Mouse (Mus musculus) MEL (cell line): Measurements from ENCODE around the gene 1500015O10Rik. TPM values are rescaled to one million over a fixed set of nuclear protein-coding genes. Genes with fewer than 3 reads are reported as not detected.
A peak's percentile ranks its signal among the peaks of the same experiment; 100 is the strongest.

Experiments used
- DNase-seq: peaks from one replicate; pipeline ENCODE4 v3.0.0; 2011; ENCODE audit warnings: low read depth, low spot score
- H3K27ac ChIP-seq: 2 replicates; pipeline ENCODE4 v1.5.1; 2012; ENCODE audit warnings: low read depth, mild to moderate bottlenecking, control low read depth, low read length, moderate library complexity; ENCODE audit not compliant: control insufficient read depth
- H3K27me3 ChIP-seq, 2 experiments: fragments of 150-350 bp in 1 of 2; sonication (generic) in 1 of 2; 2 replicates each; pipeline ENCODE4 v1.6.1; 2012; ENCODE audit warnings: low read length in 2 of 2, mild to moderate bottlenecking in 2 of 2, improper control_type of control experiment in 1 of 2, moderate library complexity in 1 of 2; ENCODE audit not compliant: insufficient read depth in 2 of 2, control insufficient read depth in 1 of 2
- H3K36me3 ChIP-seq, 2 experiments: 2 replicates each; pipeline ENCODE4 v1.6.1; 2012 to 2014; ENCODE audit warnings: low read length in 2 of 2, improper control_type of control experiment in 1 of 2, inconsistent platforms in 1 of 2, mild to moderate bottlenecking in 1 of 2; ENCODE audit not compliant: insufficient read depth in 2 of 2, control insufficient read depth in 1 of 2
- H3K4me1 ChIP-seq, 2 experiments: fragments of 150-350 bp in 1 of 2; sonication (generic) in 1 of 2; 2 replicates each; pipeline ENCODE4 v1.6.1; 2012; ENCODE audit warnings: low read length in 2 of 2, improper control_type of control experiment in 1 of 2, mild to moderate bottlenecking in 1 of 2; ENCODE audit not compliant: insufficient read depth in 2 of 2, control insufficient read depth in 1 of 2
- H3K4me3 ChIP-seq, 2 experiments: fragments of 150-350 bp in 1 of 2; sonication (generic) in 1 of 2; 2 replicates each; pipeline ENCODE4 v1.5.1; 2012; ENCODE audit warnings: low read depth in 2 of 2, low read length in 2 of 2, mild to moderate bottlenecking in 2 of 2, moderate library complexity in 2 of 2, control low read depth in 1 of 2, improper control_type of control experiment in 1 of 2; ENCODE audit not compliant: control insufficient read depth in 1 of 2, insufficient read depth in 1 of 2
- H3K79me2 ChIP-seq: 2 replicates; pipeline ENCODE4 v1.6.1; 2012; ENCODE audit warnings: mild to moderate bottlenecking, low read length, moderate library complexity; ENCODE audit not compliant: control insufficient read depth, poor library complexity, insufficient read depth
- H3K9ac ChIP-seq: 2 replicates; pipeline ENCODE4 v1.6.1; 2012; ENCODE audit warnings: low read depth, mild to moderate bottlenecking, control low read depth, low read length, moderate library complexity; ENCODE audit not compliant: control insufficient read depth, poor library complexity, severe bottlenecking
- H3K9me3 ChIP-seq: fragments of 150-350 bp; sonication (generic); replicated peaks from 2 replicates; pipeline ENCODE4 v1.6.1; 2012; ENCODE audit warnings: mild to moderate bottlenecking, low read length, improper control_type of control experiment, moderate library complexity; ENCODE audit not compliant: insufficient read depth
- CHD1 ChIP-seq: IDR thresholded peaks from 2 replicates; pipeline ENCODE4 v1.6.1; 2012; ENCODE audit warnings: low read depth, mild to moderate bottlenecking, inconsistent platforms, low read length, improper control_type of control experiment
- CTCF ChIP-seq, 3 experiments: IDR thresholded peaks in 2 of 3; conservative IDR thresholded peaks in 1 of 3; 2 replicates each; pipeline ENCODE4 v1.5.1; 2011 to 2012; ENCODE audit warnings: low read length in 3 of 3, low read depth in 2 of 3, mild to moderate bottlenecking in 2 of 3, improper control_type of control experiment in 1 of 3, inconsistent platforms in 1 of 3, mixed read lengths in 1 of 3, moderate library complexity in 1 of 3; ENCODE audit not compliant: control insufficient read depth in 1 of 3, insufficient read depth in 1 of 3, poor library complexity in 1 of 3, severe bottlenecking in 1 of 3
- MEF2A ChIP-seq: IDR thresholded peaks from 2 replicates; pipeline ENCODE4 v1.6.1; 2014; ENCODE audit warnings: low read depth, mild to moderate bottlenecking, inconsistent platforms, low read length, improper control_type of control experiment; ENCODE audit not compliant: poor library complexity, insufficient replicate concordance, severe bottlenecking; ENCODE audit errors: extremely low read depth
- MXI1 ChIP-seq: IDR thresholded peaks from 2 replicates; pipeline ENCODE4 v1.6.1; 2011; ENCODE audit warnings: mild to moderate bottlenecking, low read depth, low read length, improper control_type of control experiment
- MYC ChIP-seq: IDR thresholded peaks from 2 replicates; pipeline ENCODE4 v1.6.1; 2011; ENCODE audit warnings: low read depth, mild to moderate bottlenecking, low read length, improper control_type of control experiment, moderate library complexity
- POLR2A ChIP-seq, 2 experiments: IDR thresholded peaks; 2 replicates each; pipeline ENCODE4 v1.6.1; 2011 to 2012; ENCODE audit warnings: low read length in 2 of 2, mild to moderate bottlenecking in 2 of 2, control low read depth in 1 of 2, improper control_type of control experiment in 1 of 2, low read depth in 1 of 2, moderate library complexity in 1 of 2; ENCODE audit not compliant: control insufficient read depth in 1 of 2, insufficient read depth in 1 of 2, poor library complexity in 1 of 2
- POLR2AphosphoS5 ChIP-seq: IDR thresholded peaks from 2 replicates; pipeline ENCODE4 v1.6.1; 2012; ENCODE audit warnings: low read depth, borderline replicate concordance, mild to moderate bottlenecking, inconsistent platforms, low read length, moderate library complexity, mixed read lengths
- RAD21 ChIP-seq: IDR thresholded peaks from 2 replicates; pipeline ENCODE4 v1.6.1; 2011; ENCODE audit warnings: mild to moderate bottlenecking, low read depth, low read length, improper control_type of control experiment
- SMC3 ChIP-seq: IDR thresholded peaks from 2 replicates; pipeline ENCODE4 v1.6.1; 2011; ENCODE audit warnings: low read depth, low read length, improper control_type of control experiment
- TCF12 ChIP-seq: IDR thresholded peaks from 2 replicates; pipeline ENCODE4 v1.6.1; 2014; ENCODE audit warnings: low read depth, mild to moderate bottlenecking, inconsistent platforms, low read length, improper control_type of control experiment, moderate library complexity
- ZC3H11A ChIP-seq: IDR thresholded peaks from 2 replicates; pipeline ENCODE4 v1.6.1; 2012; ENCODE audit warnings: low read depth, mild to moderate bottlenecking, inconsistent platforms, low read length, improper control_type of control experiment
- ZMIZ1 ChIP-seq: IDR thresholded peaks from 2 replicates; pipeline ENCODE4 v1.6.1; 2012; ENCODE audit warnings: low read depth, mild to moderate bottlenecking, inconsistent platforms, low read length, improper control_type of control experiment, moderate library complexity
- ZNF384 ChIP-seq: IDR thresholded peaks from 2 replicates; pipeline ENCODE4 v1.6.1; 2012; ENCODE audit warnings: low read depth, mild to moderate bottlenecking, inconsistent platforms, low read length, improper control_type of control experiment
- polyA plus RNA-seq, 2 experiments: library from polyadenylated mRNA; stranded (reverse) in 1 of 2; unstranded in 1 of 2; fragments of >175 nt in 1 of 2; fragments of >200 nt in 1 of 2; gene quantifications; 2 replicates each; pipeline versions ENCODE4 v1.2.1 to v1.2.4; 2012; ENCODE audit warnings: low replicate concordance in 2 of 2, low read depth in 1 of 2; ENCODE audit not compliant: insufficient read length in 2 of 2, insufficient read depth in 1 of 2, missing spikeins in 1 of 2
- total RNA-seq: library from RNA; depleted of rRNA; stranded (reverse); fragments of 300-350 nt; gene quantifications from 2 replicates; pipeline ENCODE4 v1.2.3, GENCODE M21; 2012

Gene 1500015O10Rik
- total and polyA plus RNA-seq, 3 experiments = 0.08 TPM; not detected in 2

DNA sequence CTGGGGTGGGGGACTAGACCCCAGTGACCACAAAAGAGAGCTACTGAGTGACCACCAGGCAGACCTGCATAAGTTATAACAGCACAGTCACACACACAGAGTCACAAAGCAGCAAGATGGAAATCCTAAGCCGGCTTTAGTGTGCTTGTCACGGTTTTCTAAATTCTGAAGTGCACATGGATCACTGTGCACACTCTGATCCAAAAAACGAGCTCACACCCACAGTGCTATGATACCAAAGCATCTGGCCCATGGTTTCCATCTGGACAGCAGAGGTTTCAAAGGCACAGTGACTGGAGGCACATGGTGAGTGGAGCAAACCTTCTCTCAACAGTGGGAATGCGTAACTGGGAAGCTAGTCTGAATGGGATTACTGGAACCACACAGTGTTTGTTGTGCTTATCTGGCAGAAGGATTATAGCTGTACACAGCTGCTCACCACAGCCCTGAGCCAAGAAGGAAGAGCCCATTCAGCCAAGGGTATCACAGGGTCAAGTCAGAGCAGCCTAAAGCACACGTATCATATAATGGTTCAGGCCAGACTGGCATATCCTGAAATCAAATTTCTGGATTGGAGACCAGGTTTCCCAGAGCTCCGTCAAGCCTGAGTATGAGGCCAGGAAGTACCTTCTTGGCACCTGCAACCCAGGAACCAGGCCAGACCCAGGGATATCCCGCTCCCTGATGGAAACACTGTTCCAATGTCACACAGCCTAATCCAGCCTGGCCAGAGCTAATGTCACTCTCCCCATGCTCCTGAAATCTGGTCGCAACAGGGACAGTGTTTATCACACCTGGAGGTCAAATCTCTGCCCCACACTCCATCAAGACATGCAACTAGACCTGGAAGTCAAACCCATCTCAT is 24.3 kb downstream of the 1500015O10Rik start:
- Histone ChIP-seq H3K9me3 (no peaks in the 10 kb centered on the region), H3K36me3 (peaks cover 0 to 3% of the 10 kb centered on the region in 2 experiments; a peak in 1 of 4 replicates), H3K4me3 (no peak overlapping the region), H3K79me2 (no peaks in the 10 kb centered on the region), H3K4me1 (no peaks in the 10 kb centered on the region), H3K9ac (no peak overlapping the region), H3K27ac (no peak overlapping the region), H3K27me3 (no peaks in the 10 kb centered on the region)
- TF ChIP-seq MYC (no peak), MXI1 (no peak), CHD1 (no peak)
- DNase-seq = no peak

DNA sequence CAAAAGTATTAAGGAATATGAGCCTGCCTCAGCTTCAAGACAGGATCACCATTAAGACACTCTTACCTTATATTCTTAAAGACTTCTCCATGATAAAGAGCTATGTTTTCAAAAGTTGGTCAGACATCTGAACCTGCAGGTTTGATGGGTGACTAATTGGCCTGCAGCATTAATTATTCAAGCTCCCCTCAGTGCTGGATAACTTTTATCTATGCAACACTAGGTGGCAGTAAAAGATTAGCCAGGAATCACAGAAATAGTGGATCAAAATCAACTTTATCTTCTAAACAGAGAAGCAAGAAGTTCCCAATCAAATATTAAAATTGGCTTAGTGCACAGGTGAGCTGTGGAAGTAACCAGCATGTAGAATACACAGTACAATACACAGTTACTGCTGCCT is 29.7 kb downstream of the 1500015O10Rik start:
- H3K27me3 ChIP-seq = no peaks in the 10 kb centered on the region
- no peak overlapping the region for H3K27ac ChIP-seq
- no peaks in the 10 kb centered on the region; a peak in 2 of 4 replicates for H3K36me3 ChIP-seq
- H3K9me3 ChIP-seq = no peaks in the 10 kb centered on the region
- H3K9ac ChIP-seq = no peak overlapping the region
- H3K4me3 ChIP-seq = no peak overlapping the region
- DNase-seq = peak; percentile 22
- no peaks in the 10 kb centered on the region for H3K4me1 ChIP-seq
- H3K79me2 ChIP-seq = no peaks in the 10 kb centered on the region
- TF ChIP-seq RAD21 = peak; percentile 67
- TF ChIP-seq ZC3H11A = peak; percentile 32; the same call in 1 of the 2 replicates
- TF ChIP-seq CTCF (IDR thresholded peaks at IDR 0.05 in 2 of 3, conservative IDR thresholded peaks at IDR 0.05 in 1 of 3; ENCODE audit: control insufficient read depth in 1 of 3, insufficient read depth in 1 of 3, low read depth in 2 of 3, low read length in 3 of 3, poor library complexity in 1 of 3, severe bottlenecking in 1 of 3) = peak in 2 of 3 experiments; percentile 35 to 61; a peak in 3 of 6 replicates
- no peak for TF ChIP-seq ZMIZ1
- TF ChIP-seq SMC3 = peak; percentile 57
- TF ChIP-seq, all 39 proteins: peak for 4

DNA sequence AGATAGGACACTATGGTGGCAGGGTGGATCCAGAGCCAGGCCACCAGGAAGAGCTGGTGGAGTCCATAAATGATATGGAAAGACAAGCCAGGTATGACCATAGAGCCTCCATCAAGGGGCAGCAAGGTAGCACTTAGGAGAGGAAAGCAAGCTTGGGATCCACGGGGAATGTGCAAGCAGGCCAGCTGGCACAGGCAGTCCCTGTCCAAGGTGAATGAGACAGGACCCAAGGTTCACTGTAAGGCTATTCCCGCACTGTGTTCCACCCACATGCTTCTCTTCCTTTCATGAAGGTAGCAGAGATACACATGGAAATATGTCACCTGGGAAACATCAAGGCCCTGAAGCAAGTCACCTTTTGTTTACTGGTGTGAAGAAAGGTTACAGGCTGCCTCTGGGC is 34.1 kb downstream of the 1500015O10Rik start:
- H3K36me3 ChIP-seq = peaks cover 0 to 2% of the 10 kb centered on the region in 2 experiments; a peak in 2 of 4 replicates
- H3K4me3 ChIP-seq = no peak overlapping the region
- H3K79me2 ChIP-seq = no peaks in the 10 kb centered on the region
- no peak for DNase-seq
- no peaks in the 10 kb centered on the region for H3K9me3 ChIP-seq
- H3K9ac ChIP-seq = no peak overlapping the region
- TF ChIP-seq ZNF384 (no peak), TCF12 (no peak), CHD1 (no peak), MEF2A (no peak), POLR2A (IDR thresholded peaks at IDR 0.05; ENCODE audit: control insufficient read depth in 1 of 2, insufficient read depth in 1 of 2, low read depth in 1 of 2, low read length in 2 of 2, poor library complexity in 1 of 2) (no peak), MXI1 (no peak), POLR2AphosphoS5 (no peak)
- H3K27me3 ChIP-seq = no peaks in the 10 kb centered on the region
- no peak overlapping the region for H3K27ac ChIP-seq
- no peaks in the 10 kb centered on the region for H3K4me1 ChIP-seq
